Mouse (Mus musculus) thymus, postnatal 0 days (tissue): ENCODE results near the gene Sccpdh. TPM values are rescaled to one million over a fixed set of nuclear protein-coding genes. Genes with fewer than 3 reads are reported as not detected.
"Not testable (repeated sequence)": the region's sequence is repeated elsewhere in the genome, so short reads cannot be mapped to it uniquely, and the experiment has no call there.

ENCODE experiments used
- DNase-seq: peaks from one replicate; pipeline ENCODE4 v3.0.0-alpha.2; 2015; ENCODE audit warnings: low spot score
- polyA plus RNA-seq: library from polyadenylated mRNA; unstranded; fragments of >200 nt; fragmentation: Nextera tagmentation; extraction: Ambion mirVana; gene quantifications from 2 replicates; pipeline ENCODE4 v1.2.1, GENCODE M21; 2015

Sccpdh gene
- 15.6 and 17.0 TPM in 2 replicates for polyA plus RNA-seq

DNA sequence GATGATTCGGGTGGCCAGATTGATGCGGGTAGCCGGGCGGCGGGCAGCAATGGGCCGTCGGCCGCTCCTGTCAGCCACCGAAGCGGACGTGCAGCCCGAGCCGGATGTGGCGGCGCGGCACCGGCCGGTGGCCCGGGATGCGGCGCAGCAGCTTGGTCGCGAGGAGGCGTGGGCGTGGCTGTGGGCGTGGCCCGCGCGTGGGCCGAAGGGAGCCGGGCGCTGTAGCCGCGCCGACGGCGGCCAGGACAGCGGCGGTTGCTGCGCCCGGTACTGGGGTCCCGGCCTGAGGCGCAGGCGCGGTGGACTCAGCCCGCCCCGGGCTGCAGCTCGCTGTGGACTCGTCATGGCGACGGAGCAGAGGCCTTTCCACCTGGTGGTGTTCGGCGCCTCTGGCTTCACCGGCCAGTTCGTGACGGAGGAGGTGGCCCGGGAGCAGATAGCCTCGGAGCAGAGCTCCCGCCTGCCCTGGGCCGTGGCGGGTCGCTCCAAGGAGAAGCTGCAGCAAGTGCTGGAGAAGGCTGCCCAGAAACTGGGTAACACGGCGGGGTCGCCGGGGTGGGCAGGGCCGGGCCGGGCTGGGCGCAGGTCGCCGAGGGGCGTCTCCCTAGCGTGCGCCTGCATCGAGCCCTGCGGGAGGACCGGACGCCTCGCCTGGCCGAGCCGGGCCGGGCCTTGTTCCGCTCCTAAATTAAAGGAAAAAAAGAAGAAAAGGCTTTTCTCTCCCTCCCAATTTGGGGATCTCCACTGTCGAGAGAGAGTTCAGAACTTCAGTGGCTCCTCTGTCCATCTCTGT is at the start of gene Sccpdh:
Sccpdh (plus strand) TSS at position 198 of the 793 bp plus-strand sequence.
- DNase-seq, result peak; percentile 65

DNA sequence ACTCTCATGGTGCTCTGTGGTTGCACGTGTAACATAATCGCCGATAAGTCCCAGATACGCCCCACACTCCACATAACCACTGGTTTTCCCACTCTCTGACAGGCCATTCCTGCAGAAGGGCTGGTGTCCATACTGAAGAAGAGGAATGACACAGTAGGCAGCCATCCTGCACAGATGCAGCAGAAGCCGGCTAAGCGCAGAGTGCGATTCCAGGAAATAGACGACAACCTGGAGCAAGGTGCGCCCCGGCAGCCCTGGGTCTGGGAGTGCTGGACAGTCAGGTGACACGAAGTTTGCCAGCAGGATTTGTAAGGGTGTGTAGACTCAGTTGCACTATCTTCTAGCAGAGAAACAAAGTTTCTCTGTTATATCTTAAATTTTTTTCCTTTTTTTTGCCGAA is 45.3 kb upstream of the Sccpdh start:
- DNase-seq, result no peak

DNA sequence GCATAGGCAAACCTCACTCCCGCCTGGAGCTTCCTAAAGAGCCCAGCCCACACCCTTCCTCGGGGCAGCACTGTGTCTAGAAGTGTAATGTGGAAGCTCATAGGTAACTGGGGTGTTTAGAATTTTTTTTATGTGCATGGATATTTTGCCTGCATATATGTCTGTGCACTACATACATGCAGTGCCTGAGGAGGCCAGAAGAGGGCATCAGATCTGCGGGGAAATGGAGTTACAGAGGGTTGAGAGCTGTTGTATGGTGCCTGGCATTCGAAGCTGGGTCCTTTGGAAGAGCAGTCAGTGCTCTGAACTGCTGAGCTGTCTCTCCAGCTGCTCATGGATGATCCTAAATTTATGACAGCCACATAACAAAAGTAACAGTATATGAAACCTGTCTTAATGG is 44.4 kb upstream of the Sccpdh start:
- DNase-seq, result peak; percentile 56

DNA sequence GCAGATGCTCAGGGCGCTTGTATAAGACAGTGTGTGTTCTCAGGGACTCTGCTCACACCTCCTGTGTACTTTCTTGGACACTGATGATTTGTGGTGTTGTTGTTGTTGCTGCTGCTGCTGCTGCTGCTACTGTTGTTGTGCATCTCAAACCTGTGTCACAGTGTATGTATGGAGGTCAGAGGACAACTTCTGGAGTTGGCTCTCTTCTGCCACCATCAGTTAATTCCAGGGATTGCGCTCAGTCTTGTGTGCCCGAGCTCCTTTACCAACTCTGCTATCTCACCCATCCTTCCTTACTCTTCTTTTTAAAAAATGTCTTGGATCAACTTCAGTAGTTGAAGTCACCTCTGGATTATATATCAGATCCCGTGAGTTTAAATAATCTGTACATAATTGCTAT is 43.7 kb upstream of the Sccpdh start:
- DNase-seq, result peak; percentile 54

DNA sequence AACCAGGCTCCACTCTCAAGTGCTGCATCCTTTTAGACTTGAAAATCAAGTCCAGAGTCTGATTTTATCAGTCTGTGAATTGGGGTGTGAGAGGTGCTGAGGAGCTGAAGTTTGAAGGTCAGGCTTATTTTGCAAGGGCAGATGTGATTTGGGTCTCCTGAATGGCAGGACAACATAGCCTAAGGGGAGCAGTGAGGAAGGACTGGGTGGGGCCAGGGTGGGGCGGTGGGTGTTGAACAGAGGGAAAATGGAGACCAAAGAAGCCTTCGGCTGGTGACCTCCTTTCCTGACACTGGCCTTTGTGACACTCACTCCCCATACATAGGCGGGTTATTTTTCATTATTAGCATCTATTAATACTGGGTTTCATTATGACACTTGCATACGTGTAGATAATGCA is 40.2 kb upstream of the Sccpdh start:
- DNase-seq, result no peak

DNA sequence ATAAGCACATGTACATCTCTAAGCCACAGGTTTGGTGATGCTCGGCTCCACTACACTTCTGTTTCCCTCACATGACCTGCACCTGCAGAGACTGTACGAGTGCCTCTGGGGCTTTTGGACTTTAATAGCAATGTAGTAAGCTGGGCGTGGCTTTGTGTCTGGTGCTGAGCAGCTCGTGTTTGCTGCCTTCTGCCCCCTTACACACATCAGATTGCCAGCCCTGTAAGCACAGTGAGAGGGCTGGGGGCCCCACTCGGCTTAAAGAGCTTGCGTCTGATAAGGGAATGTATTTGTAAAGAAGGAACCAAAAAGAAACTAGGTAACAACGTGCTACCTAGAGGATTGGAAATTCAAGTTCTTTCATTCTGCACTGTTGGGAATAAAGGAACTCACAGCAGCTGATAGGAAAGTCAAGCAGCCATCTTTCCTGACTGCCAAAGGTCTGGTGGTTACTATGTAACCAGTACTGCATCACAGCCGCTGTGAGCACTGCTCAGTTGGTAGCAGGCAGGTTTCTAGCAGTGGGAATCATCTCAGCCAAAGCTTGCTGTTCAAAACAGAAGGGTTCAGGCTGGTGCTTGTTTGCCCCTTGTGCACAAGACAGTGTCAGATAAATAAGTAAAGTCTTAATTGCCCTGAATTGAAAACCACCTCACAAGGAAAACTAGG is 39.4 kb upstream of the Sccpdh start:
- no peak for DNase-seq

DNA sequence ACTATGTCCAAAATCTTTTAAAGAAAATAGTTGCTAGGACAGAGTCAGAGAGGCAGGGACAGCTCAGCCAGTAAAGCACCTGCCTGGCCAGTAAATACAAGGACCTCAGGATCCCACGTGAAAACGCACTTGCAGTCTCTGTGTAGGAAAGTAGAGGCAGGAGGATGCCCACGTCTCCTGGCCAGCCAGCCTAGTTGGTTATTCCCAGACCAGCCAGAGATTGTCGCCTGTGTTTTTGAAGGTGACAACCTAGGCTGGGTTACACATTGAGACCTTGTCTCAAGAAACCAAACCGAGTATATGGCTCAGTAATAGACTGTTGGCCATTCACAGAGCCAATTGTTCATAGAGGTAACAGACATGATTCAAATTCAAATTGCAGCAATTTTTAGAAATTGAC is 38.7 kb upstream of the Sccpdh start:
- no peak for DNase-seq

DNA sequence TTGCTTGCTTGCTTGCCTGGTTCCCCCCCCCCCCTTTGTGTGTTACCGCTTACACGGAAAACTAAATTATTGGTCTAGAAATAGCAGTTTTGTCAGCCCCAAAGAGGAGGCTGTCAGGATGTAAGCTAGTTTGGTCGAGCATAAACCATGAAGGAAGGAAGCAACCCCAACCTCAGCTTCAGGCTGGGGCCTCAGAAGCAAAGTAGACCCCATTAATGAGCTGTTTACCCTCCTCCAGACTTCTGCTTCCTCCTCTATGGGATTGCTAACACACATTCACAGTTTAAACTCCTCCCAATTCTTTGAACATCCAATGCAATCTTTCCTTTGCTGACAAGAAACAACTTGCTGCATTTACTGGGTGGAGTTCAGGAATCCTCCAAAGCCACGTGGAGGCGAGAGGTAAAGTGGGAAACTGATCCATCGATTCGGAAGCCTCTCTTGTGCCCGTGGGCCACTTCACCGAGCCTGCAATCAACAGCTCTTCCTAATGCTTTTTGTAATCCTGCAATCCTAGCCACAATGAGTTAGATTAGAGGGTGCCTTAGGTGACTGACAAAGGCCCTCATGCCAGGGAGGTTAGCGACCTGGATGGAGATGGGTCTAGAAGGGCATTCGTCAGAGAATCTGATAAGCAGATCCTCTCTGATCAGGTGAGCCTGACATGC is 35.1 kb upstream of the Sccpdh start:
- peak; percentile 3 for DNase-seq

DNA sequence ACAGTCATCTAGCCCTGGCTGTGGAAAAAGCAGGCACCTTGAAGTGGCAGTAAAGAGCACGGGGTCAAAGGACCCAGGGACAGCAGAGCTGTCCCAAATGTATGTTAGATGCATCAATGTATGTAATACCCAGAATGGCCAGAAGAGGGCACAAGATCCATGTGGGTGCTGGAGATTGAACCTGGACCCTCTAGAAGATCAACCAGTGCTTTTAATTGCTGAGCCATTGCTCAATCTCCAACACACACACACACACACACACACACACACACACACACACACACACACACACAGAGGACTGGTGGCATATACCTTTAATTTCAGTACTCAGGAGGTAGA is 34.6 kb upstream of the Sccpdh start:
- peak; percentile 55 for DNase-seq

DNA sequence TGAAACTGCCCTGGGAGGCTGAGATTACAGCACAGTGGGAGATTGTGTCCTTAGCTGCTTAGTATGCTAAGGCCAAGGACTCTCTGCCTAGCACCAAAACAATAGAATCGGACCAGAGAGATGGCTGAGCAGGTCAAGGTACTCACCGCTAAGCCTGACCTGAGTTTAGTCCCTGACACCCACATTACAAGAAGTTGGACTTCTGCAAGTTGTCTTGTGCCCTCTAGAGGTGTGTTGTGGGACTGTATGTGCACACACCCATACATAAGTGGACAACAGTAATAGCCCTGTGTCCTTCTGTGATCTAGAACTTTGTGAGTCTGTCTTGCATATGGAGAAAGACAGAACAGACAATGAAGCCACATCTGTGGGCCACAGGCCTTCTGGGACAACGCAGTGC is 33.9 kb upstream of the Sccpdh start:
- no peak for DNase-seq

DNA sequence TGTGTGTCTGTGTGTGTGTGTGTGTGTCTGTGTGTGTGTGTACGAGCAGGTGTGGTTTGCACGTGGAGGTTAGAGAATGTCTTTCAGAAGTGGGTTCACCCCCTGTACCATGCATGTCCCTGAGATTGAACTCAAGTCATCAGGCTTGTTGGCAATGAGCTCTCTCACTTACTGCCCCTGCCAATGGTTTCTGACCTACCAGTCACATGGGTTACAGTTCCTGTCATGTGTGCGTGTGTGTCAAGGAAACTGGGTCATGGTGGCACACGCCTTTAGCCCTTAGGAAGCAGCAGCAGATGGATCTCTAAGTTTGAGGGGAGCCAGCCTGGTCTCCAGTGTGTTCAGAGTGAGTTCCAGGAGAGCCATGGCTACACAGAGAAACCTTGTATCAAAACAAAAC is 25.3 kb upstream of the Sccpdh start:
- peak; percentile 20 for DNase-seq

DNA sequence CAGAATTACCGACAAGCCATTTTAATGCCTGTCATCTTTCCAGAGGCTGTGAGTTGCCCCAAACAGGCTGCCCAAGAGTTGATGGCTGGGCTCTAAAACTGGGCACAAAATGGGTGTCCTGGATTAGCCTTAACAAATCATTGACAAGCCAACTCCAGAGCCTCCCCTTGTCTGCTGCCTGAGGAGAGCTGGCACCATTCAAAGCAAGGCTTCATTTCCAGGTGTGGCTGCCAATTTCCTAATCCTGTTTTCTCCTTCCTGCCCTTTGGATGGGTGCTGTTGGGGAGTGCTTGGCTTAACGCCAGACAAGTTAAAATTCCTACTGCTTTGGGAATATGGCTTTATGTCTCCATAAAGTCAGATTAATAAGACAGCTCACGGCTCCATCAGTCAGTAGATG is 23.9 kb upstream of the Sccpdh start:
- no peak for DNase-seq

DNA sequence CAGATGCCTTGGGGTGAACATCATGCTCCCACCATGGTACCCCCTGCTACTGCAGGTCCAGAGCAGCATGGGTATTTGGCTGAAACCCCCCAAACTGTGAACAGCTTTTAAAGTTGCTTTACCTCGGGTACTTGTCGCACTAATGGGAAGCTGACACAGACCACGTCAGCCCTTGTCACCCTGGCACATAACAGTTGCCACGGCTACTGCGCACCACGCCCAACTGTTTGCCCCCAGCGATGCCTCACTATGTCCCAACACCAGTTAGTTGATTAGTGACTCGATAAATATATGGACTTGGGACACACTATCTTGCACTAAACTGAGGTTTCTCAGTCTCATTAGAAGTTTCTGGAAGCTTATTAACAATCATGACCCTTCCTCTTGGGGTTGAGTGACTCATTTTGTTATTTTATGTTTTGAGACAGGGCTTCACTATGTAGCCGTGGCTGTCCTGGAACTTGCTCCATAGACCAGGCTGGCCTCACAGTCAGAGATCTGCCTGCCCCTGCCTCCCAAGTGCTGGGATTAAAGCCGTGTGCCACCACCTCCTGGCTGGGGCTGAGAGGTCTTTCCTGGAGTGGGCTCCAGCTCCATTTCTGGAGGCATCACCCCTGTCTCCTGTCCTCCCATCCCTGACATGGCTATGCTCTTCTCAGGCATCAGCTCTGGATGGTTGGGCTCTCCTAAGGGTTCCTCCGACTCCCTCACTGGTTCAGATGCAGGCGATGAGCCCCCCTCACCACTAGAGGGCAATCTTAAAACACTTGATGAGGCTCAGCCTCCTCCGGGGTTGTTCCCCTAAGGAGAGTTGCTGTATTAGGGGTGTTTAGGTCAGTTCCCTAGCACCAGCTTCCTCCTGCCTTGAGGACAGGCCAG is 22.7 kb upstream of the Sccpdh start:
- peak; percentile 78 for DNase-seq

DNA sequence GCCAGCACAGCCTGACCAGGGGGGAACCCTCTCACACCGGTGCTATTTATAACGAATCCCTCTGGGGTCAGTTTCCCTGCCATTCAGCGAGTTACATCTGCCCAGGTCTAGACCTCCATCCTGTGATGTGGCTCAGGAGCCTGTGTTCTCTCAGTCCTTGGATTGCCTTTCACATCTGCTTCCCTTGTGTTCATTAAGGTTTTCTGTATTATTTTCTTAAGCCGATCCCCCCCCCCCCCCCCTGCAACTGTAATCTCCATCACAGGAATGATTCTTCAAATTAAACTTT is 22.1 kb upstream of the Sccpdh start:
- no peak for DNase-seq

DNA sequence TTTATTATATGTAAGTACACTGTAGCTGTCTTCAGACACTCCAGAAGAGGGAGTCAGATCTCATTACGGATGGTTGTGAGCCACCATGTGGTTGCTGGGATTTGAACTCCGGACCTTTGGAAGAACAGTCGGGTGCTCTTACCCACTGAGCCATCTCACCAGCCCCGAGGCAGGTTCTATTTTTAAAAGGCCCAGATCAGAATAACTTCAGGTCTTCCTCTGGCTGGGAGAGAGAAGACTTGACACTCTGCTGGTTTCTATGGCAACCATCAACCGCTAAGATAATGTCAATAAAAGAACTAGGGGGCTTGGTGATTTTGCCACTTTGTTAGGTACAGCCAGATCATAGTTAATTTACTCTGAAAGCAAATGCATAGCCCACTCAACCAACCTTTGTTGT is 19.3 kb upstream of the Sccpdh start:
- not testable (repeated sequence) for DNase-seq

DNA sequence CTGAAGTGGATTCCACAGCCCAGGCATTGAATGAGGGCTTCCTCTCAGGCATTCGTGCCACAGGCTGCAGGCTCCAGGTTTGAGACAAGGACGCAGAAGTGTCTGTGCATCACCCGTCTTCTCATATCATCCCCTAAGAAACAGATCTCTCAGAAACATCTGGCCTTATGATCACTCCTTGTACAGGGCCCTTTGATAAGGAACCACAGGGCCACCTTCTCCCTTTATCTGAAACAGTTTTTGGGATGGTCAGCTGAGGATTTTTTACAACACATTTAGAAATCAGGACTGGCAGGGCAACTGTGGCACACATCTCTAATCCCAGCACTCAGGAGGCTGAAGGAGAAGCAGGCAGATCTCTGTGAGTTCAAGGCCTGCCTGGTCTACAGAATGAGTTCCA is 18.7 kb upstream of the Sccpdh start:
- DNase-seq, result no peak

DNA sequence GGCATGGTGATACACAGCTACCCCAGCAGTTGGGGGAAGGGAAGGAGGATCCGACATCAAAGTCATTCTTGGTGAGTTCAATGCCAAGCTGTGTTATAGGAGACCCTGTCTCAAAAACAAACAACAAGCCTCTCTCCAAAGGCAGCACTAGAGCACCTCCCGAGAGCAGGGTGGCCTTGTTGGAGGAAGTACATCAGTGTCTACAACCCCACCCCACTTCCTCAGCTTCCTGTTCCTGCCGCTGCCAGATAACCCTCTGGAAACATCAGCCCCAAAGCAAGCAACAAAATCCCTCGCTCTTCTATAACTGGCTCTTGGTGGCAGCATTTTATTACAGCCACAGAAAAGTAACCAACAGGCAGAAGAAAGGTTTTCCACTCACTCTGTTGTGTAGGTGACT is 17.7 kb upstream of the Sccpdh start:
- no peak for DNase-seq

DNA sequence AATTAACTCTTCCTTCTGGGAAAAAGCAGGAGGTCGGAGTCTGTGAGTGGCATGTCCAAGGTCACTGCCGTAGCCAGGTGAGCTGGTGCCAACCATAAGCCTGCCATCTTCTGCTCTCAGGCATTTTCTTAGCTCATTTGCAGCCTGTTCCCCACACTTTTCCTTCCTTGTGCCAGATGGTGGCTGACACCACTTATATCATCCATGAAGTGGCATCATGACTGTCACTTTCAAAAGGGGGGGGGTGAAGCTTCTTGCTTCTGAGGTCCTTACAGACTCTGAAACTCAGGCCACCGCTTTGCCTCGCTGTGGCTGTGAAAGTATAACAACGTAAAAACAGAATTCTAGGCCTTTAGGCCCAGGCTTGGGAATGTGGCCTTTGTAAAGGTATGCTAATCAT is 16.8 kb upstream of the Sccpdh start:
- no peak for DNase-seq

DNA sequence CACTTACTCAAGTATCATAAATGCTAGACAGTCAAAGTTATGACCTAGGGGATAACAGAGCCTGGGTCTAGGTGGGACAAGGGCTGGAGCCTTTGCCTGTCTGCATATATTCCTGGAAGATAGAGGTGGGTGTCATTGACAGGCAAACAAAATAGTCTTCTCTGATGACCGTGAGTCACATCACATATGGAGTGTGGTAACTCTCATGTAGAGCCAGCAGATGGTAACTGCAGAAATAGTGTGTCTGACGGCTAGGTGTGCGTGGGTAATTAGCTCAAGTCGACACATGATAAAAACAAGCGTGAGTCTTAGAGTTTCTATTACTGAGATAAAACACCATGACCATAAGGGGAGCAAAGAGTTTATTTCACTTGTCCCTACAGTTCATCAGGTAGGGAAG is 4.9 kb upstream of the Sccpdh start:
- no peak for DNase-seq

DNA sequence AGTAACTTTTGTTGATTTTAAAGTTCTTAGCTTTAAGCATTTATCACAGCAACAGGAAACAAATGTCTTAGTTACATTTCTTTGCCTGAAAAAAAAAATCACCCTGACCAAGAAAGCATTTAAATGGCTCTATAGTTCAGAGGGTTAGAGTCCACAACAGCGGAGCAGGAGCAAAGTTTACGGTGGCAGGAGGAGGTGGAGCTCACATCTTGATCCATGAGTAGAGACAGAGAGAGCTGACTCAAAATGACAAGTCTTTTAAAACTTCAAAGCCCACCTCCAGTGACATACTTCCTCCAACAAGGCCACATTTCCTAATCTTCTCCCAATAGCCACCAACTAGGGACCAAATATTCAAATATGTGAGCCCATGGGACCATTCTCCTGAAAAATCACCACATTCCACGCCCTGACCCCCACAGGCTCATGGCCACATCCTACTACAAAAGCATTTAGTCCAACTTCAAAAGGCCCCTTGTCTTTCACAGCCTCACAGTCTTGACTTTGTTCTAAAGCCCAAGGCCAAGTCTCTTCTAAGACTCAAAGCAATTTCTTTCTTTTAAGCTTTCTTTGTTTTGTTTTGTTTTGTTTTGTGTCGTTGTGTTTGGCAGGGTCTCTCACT is 3.6 kb upstream of the Sccpdh start:
- no peak for DNase-seq

DNA sequence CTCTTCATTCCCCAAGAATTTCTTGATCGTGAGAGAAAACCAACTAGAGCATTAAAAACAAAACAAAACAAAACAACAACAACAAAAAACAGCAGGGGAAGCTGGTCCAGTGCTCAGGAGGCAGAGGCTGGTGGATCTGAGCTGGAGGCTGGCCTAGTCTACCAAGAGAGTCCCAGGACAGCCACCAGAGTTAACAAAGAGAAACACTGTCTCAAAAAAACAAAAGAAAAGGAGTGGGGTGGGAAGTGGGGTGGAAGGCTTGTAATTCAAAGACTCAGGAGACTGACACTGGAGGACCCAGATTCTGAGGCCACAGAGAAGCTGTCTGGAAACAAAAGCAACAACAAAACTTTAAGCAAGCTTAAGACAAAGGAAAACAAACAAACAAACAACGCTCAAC is 1.0 kb upstream of the Sccpdh start:
- no peak for DNase-seq
